Mouse (Mus musculus): Measurements from ENCODE around the gene Hoxd8.

The Hoxd8 gene

GRCm38 (mm10) chr2:74731799-74732512, 27.5 kb downstream of the Hoxd8 start:
- in situ Hi-C loops (cut with MboI, MseI), result no loop called here

GRCm38 (mm10) chr2:74732513-74733316, 28.3 kb downstream of the Hoxd8 start:
- in situ Hi-C loops (cut with MboI, MseI), result no loop called here

GRCm38 (mm10) chr2:74733317-74733661, 28.9 kb downstream of the Hoxd8 start:
- in situ Hi-C loops (cut with MboI, MseI), result no loop called here

- in situ Hi-C loops (cut with MboI, MseI), result no loop called here
Measured at GRCm38 (mm10) chr2:74733765-74734164, 29.4 kb downstream of the Hoxd8 start.

- in situ Hi-C loops (cut with MboI, MseI), result no loop called here
Measured at GRCm38 (mm10) chr2:74734451-74734850, 30.0 kb downstream of the Hoxd8 start.

GRCm38 (mm10) chr2:74734996-74735811, 30.8 kb downstream of the Hoxd8 start:
- in situ Hi-C loops (cut with MboI, MseI), result no loop called here

GRCm38 (mm10) chr2:74735851-74736687, 31.7 kb downstream of the Hoxd8 start:
- in situ Hi-C loops (cut with MboI, MseI), result no loop called here

GRCm38 (mm10) chr2:74736688-74737577, 32.5 kb downstream of the Hoxd8 start:
- in situ Hi-C loops (cut with MboI, MseI), result no loop called here

GRCm38 (mm10) chr2:74737578-74738070, 33.2 kb downstream of the Hoxd8 start:
- in situ Hi-C loops (cut with MboI, MseI), result no loop called here

GRCm38 (mm10) chr2:74738623-74739475, 34.4 kb downstream of the Hoxd8 start:
- in situ Hi-C loops (cut with MboI, MseI), result no loop called here

- in situ Hi-C loops (cut with MboI, MseI), result no loop called here
Measured at GRCm38 (mm10) chr2:74739476-74739800, 35.0 kb downstream of the Hoxd8 start.

- in situ Hi-C loops (cut with MboI, MseI), result loop anchor here (5.0 kb wide), 1 partner anchor 87 kb away; the partner anchor contains the start of gene Mtx2
Measured at GRCm38 (mm10) chr2:74739869-74740268, 35.5 kb downstream of the Hoxd8 start.

- in situ Hi-C loops (cut with MboI, MseI), result loop anchor here (5.0 kb wide), 1 partner anchor 87 kb away; the partner anchor contains the start of gene Mtx2
Measured at GRCm38 (mm10) chr2:74740311-74741091, 36.1 kb downstream of the Hoxd8 start.

- in situ Hi-C loops (cut with MboI, MseI), result loop anchor here (5.0 kb wide), 1 partner anchor 86 kb away; the partner anchor contains the start of gene Mtx2
Measured at GRCm38 (mm10) chr2:74741252-74741978, 37.0 kb downstream of the Hoxd8 start.

GRCm38 (mm10) chr2:74741979-74742277, 37.5 kb downstream of the Hoxd8 start:
- in situ Hi-C loops (cut with MboI, MseI), result loop anchor here (5.0 kb wide), 1 partner anchor 85 kb away; the partner anchor contains the start of gene Mtx2

- in situ Hi-C loops (cut with MboI, MseI), result loop anchor here (5.0 kb wide), 1 partner anchor 53 kb away; the partner anchor contains the start of gene Hoxd10
Measured at GRCm38 (mm10) chr2:74745540-74746297, 41.3 kb downstream of the Hoxd8 start.

Data from T-helper 2 cell (primary cell).